In the genomic region with DNA sequence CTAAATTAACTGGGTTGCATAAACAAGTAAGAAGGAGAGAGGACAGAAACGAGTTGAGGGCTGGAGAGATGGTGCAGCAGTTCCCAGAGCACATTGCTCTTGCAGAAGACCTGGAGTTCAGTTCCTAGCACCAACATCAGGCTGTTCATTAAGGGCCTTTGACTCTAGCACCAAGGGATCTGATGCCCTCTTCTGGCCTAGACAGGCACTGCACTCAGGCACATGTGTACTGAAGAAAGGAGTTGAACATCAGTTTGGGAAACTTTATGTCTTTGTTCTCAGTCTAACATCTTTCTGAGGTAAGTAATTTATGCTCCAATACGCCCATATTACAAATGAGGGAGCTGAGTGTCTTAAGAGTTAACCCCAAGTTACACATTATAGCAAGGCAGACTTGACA, we compare ENCODE assay signal across 9 mouse cellular contexts.
DNase-seq lines count a peak whose midpoint lies in the region; ATAC-seq lines count a peak whose summit lies in the region.
"Had no signal": no experiment of that assay in that cellular context is flagged by ENCODE, and none has a peak within 500 bp of the region (broad histone marks: within the 10 kb centered on the region; RNA-seq: fewer than 3 reads in every experiment).

No protein-coding gene starts in this region.

- H3K4me3 ChIP-seq in kidney, embryonic 16.5 days (ENCODE audit: low read length), result no peak overlapping the region
- H3K4me3 ChIP-seq: limb, embryonic 12.5 days; neural tube, embryonic 13.5 days had no signal

- DNase-seq in kidney, adult 9 months, result peak; percentile 20
- peak; percentile 1 for DNase-seq in B cell, adult 2 months
- DNase-seq in ES-CJ7 (ENCODE audit: low read depth, low spot score), result peak; percentile 72
- DNase-seq in induced T-regulatory cell, adult 2 months (ENCODE audit: low read depth), result peak; percentile 1
- no peak for DNase-seq in heart, postnatal 4 days
- no peak for DNase-seq in Muller cell, postnatal 12 days (ENCODE audit: inconsistent ontology term)

- no peak overlapping the region for H3K27ac ChIP-seq in kidney, embryonic 16.5 days (ENCODE audit: low read length)
- H3K27ac ChIP-seq: neural tube, embryonic 13.5 days had no signal

- no peak for ATAC-seq in kidney, embryonic 16.5 days (ENCODE audit: low FRiP score, low TSS enrichment)

- H3K36me3 ChIP-seq in kidney, embryonic 16.5 days (ENCODE audit: insufficient read depth, low read length), result no peaks in the 10 kb centered on the region
- H3K36me3 ChIP-seq: limb, embryonic 12.5 days; neural tube, embryonic 13.5 days had no signal

- H3K27me3 ChIP-seq in kidney, embryonic 16.5 days (ENCODE audit: insufficient read depth, low read length), result no peaks in the 10 kb centered on the region
- H3K27me3 ChIP-seq: neural tube, embryonic 13.5 days had no signal

- H3K9me3 ChIP-seq in kidney, embryonic 16.5 days (ENCODE audit: low read length), result no peaks in the 10 kb centered on the region
- H3K9me3 ChIP-seq: neural tube, embryonic 13.5 days had no signal

- 80% methylated on average over 2 of the region's 2 CpGs for WGBS in kidney, embryonic 16.5 days

- no peaks in the 10 kb centered on the region for H3K4me1 ChIP-seq in kidney, embryonic 16.5 days (ENCODE audit: insufficient read depth, low read length)

- H3K9ac ChIP-seq in kidney, embryonic 16.5 days (replicated peaks; ENCODE audit: low read length), result no peak overlapping the region
- H3K9ac ChIP-seq: limb, embryonic 12.5 days; neural tube, embryonic 13.5 days had no signal

- no peak overlapping the region for H3K4me2 ChIP-seq in kidney, embryonic 16.5 days (replicated peaks; ENCODE audit: low read depth, low read length)
- H3K4me2 ChIP-seq: limb, embryonic 12.5 days; neural tube, embryonic 13.5 days had no signal

Comparison
In these comparisons a context has a peak if more than half of its experiments do, and no peak if none do; other contexts are left out.
1. DNase-seq: peak in kidney, adult 9 months (single experiment), B cell, adult 2 months (2 of 2), ES-CJ7 (single experiment) and induced T-regulatory cell, adult 2 months (single experiment); none in heart, postnatal 4 days (single experiment) and Muller cell, postnatal 12 days (single experiment).